Mouse (Mus musculus) lung, postnatal 0 days (tissue): ENCODE results near the gene Dglucy.

Experiments used
- CTCF ChIP-seq: IDR thresholded peaks from 2 replicates; pipeline ENCODE4 v1.5.1; 2016; ENCODE audit warnings: antibody characterized with exemption, mild to moderate bottlenecking
- EP300 ChIP-seq: IDR thresholded peaks from 2 replicates; pipeline ENCODE4 v1.6.1; 2016; ENCODE audit warnings: antibody characterized with exemption, mild to moderate bottlenecking, control low read depth

DNA sequence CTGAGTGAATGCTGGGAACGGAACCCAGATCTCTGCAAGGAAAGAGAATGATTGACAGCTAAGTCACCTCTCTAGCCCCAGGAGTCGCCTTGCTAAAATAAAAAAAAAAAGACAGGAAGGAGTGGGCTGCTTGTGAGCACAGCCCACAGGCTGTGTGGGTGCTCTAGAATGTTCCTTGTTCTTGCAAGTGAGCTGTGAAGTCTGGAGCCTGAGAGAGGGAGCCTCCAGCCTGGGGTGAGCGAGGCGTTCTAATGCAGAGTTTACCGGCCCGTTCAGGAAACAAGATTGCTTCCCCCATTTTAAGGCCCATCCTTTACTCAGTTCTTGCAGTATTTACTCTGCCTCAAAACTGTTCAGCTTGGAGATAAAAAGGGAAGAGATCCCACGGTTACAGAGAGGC, 28.4 kb downstream of the Dglucy start:
- TF ChIP-seq EP300 (no peak), CTCF (no peak)
